10 mouse cellular contexts compared by ENCODE assay signal in genomic region chr11:31713116-31713515, GRCm38 (mm10). TPM values are rescaled to one million over a fixed set of nuclear protein-coding genes. Genes with fewer than 3 reads are reported as not detected.
DNase-seq lines count a peak whose midpoint lies in the region; ATAC-seq and TF ChIP-seq lines count a peak whose summit lies in the region.
"Had no signal": no experiment of that assay in that cellular context is flagged by ENCODE, and none has a peak within 500 bp of the region (broad histone marks: within the 10 kb centered on the region; RNA-seq: fewer than 3 reads in every experiment).

No protein-coding gene starts in this region.

- H3K9ac ChIP-seq in heart, adult 2 months (ENCODE audit: low read depth, low read length): 0 out of 2 replicates have a peak overlapping the region, but pooled peaks have one; percentile 2
- no peak overlapping the region; the same call in 1 of the 2 replicates for H3K9ac ChIP-seq in hindbrain, embryonic 13.5 days
- H3K9ac ChIP-seq: stomach, embryonic 15.5 days had no signal

- no peak for TF ChIP-seq EP300 in heart, adult 2 months (IDR thresholded peaks at IDR 0.05; ENCODE audit: insufficient read depth, low read depth, low read length)

- H3K79me2 ChIP-seq in heart, adult 2 months (replicated peaks; ENCODE audit: control insufficient read depth, insufficient read depth, low read length): no peaks in the 10 kb centered on the region

- no peak for TF ChIP-seq POLR2A in heart, adult 2 months (IDR thresholded peaks at IDR 0.05; ENCODE audit: insufficient read depth, low read depth, low read length)
- TF ChIP-seq POLR2A in spleen, adult 2 months (IDR thresholded peaks at IDR 0.05; ENCODE audit: low read depth, low read length): no peak

- no peaks in the 10 kb centered on the region; the same call in 1 of the 2 replicates for H3K36me3 ChIP-seq in heart, adult 2 months (ENCODE audit: control insufficient read depth, insufficient read depth, low read length)
- no peaks in the 10 kb centered on the region for H3K36me3 ChIP-seq in spleen, adult 2 months (ENCODE audit: control insufficient read depth, insufficient read depth, low read length)
- no peaks in the 10 kb centered on the region for H3K36me3 ChIP-seq in hindbrain, embryonic 13.5 days
- H3K36me3 ChIP-seq: stomach, embryonic 15.5 days had no signal

- intact Hi-C loops in heart, adult 2 months (cut with DNase I): loop anchor here (5.0 kb wide), 1 partner anchor 36 kb away; no protein-coding TSS in a partner anchor

- 22% methylated on average over 8 of the region's 8 CpGs for WGBS in heart, adult 2 months
- 59% methylated on average over 8 of the region's 8 CpGs for WGBS in spleen, adult 2 months
- WGBS in hindbrain, embryonic 13.5 days: 23% methylated on average over 8 of the region's 8 CpGs

- no peaks in the 10 kb centered on the region for H3K9me3 ChIP-seq in hindbrain, embryonic 13.5 days
- H3K9me3 ChIP-seq: megakaryocyte, embryonic 14.5 days; stomach, embryonic 15.5 days had no signal

- peak overlapping the region; percentile 72 for H3K27ac ChIP-seq in heart, adult 2 months
- 0 out of 2 replicates have a peak overlapping the region, but pooled peaks have one; percentile 18 for H3K27ac ChIP-seq in spleen, adult 2 months (ENCODE audit: insufficient read depth, low read length)
- H3K27ac ChIP-seq in hindbrain, embryonic 13.5 days: peak overlapping the region; percentile 79

- peak; percentile 30 to 39 for DNase-seq in heart, adult 2 months
- DNase-seq in heart, adult 11 months: no peak
- no peak for DNase-seq in spleen, adult 2 months (ENCODE audit: low read depth in 1 of 2, low spot score in 2 of 2)
- DNase-seq in spleen, adult 18-20 months: no peak
- DNase-seq in adrenal gland, postnatal 4 days (ENCODE audit: low spot score in 2 of 2): no peak

- no peak for TF ChIP-seq CTCF in heart, adult 2 months (IDR thresholded peaks at IDR 0.05)
- TF ChIP-seq CTCF in spleen, adult 2 months (IDR thresholded peaks at IDR 0.05; ENCODE audit: extremely low read depth, insufficient read depth, insufficient read length, insufficient replicate concordance): no peak

- ATAC-seq in hindbrain, embryonic 13.5 days (ENCODE audit: low FRiP score): no peak
- ATAC-seq in erythroid progenitor cell, adult 5-6 weeks (replicated peaks; ENCODE audit: low FRiP score, poor library complexity, severe bottlenecking): no peak
- ATAC-seq in CD4-positive, CD25-positive, alpha-beta regulatory T cell, adult 4 months: no peak

- H3K4me2 ChIP-seq in hindbrain, embryonic 13.5 days: no peak overlapping the region
- H3K4me2 ChIP-seq: stomach, embryonic 15.5 days had no signal

- no peaks in the 10 kb centered on the region for H3K27me3 ChIP-seq in heart, adult 2 months (ENCODE audit: control insufficient read depth, insufficient read depth, low read length)
- no peaks in the 10 kb centered on the region for H3K27me3 ChIP-seq in spleen, adult 2 months (ENCODE audit: control insufficient read depth, insufficient read depth, low read length)
- H3K27me3 ChIP-seq in hindbrain, embryonic 13.5 days: no peaks in the 10 kb centered on the region
- H3K27me3 ChIP-seq: stomach, embryonic 15.5 days had no signal

- H3K4me3 ChIP-seq in heart, adult 2 months: no peak overlapping the region
- no peak overlapping the region for H3K4me3 ChIP-seq in spleen, adult 2 months (ENCODE audit: extremely low read depth, insufficient read depth, insufficient read length)
- H3K4me3 ChIP-seq in hindbrain, embryonic 13.5 days: no peak overlapping the region
- H3K4me3 ChIP-seq: megakaryocyte, embryonic 14.5 days; stomach, embryonic 15.5 days had no signal

- peaks cover 18% of the 10 kb centered on the region for H3K4me1 ChIP-seq in heart, adult 2 months (ENCODE audit: control insufficient read depth, insufficient read depth, low read length)
- H3K4me1 ChIP-seq in spleen, adult 2 months (ENCODE audit: control insufficient read depth, insufficient read depth, insufficient read length): no peaks in the 10 kb centered on the region
- peaks cover 29% of the 10 kb centered on the region; the same call in 1 of the 2 replicates for H3K4me1 ChIP-seq in hindbrain, embryonic 13.5 days (replicated peaks)
- H3K4me1 ChIP-seq: stomach, embryonic 15.5 days had no signal

RNA-seq across cellular contexts. Expression of gene Bod1, which starts 41.4 kb away (rescaled TPM):
- total RNA-seq in heart, adult 2 months (2021): 100 to 1,000 TPM; 125 to 140 TPM
- polyA plus RNA-seq in heart, adult 2 months (2012; rRNA removed): 105 and 181 TPM in 2 replicates
- polyA plus RNA-seq in spleen, adult 2 months (2012; rRNA removed): 12.4 and 16.4 TPM in 2 replicates
- 152 and 153 TPM in 2 replicates for polyA plus RNA-seq in hindbrain, embryonic 13.5 days (2015; fragmentation: Nextera tagmentation; extraction: Ambion mirVana)
- 3.4 and 4.7 TPM in 2 replicates for total RNA-seq in erythroid progenitor cell, adult 5-6 weeks (2015; ENCODE audit: low replicate concordance)
- total RNA-seq in erythroid progenitor cell, adult 5-6 weeks (2017; ENCODE audit: low replicate concordance): 0.61 and 3.1 TPM in 2 replicates
- total RNA-seq in adrenal gland, postnatal 4 days (2021): 10 to 100 TPM; 68.2 to 70.2 TPM
- polyA plus RNA-seq in CD4-positive, CD25-positive, alpha-beta regulatory T cell, adult 4 months (2017; shearing (Covaris generic)): 1 to 10 TPM; 7.6 to 8.2 TPM

Comparison
In these comparisons a context has a peak if more than half of its experiments do, and no peak if none do; other contexts are left out.
1. DNase-seq: peak in heart, adult 2 months (2 of 2); none in heart, adult 11 months (single experiment), spleen, adult 2 months (0 of 2), spleen, adult 18-20 months (0 of 2) and adrenal gland, postnatal 4 days (0 of 2).
2. H3K27ac ChIP-seq: peak in every context shown above with its lines; median percentile 79 in hindbrain, embryonic 13.5 days; 72 in heart, adult 2 months; 18 in spleen, adult 2 months.